Mouse (Mus musculus) forebrain, embryonic 11.5 days (tissue): ENCODE measurements around the gene Prkch. TPM values are rescaled to one million over a fixed set of nuclear protein-coding genes. Genes with fewer than 3 reads are reported as not detected.

Source experiments
- ATAC-seq: fragments of 200-750 bp; cut with Nextera tagmentation; replicated peaks from 2 replicates; pipeline ENCODE4 v1.8.0; 2017; ENCODE audit warnings: moderate TSS enrichment; ENCODE audit not compliant: low FRiP score
- DNase-seq: peaks from one replicate; pipeline ENCODE4 v3.0.0-alpha.2; 2017; ENCODE audit warnings: low spot score
- H3K27ac ChIP-seq: fragments of 300-500 bp; sonication (generic); 2 replicates; pipeline ENCODE4 v1.5.1; 2014; ENCODE audit warnings: low read depth, low read length
- H3K27me3 ChIP-seq: fragments of 300-500 bp; sonication (generic); 2 replicates; pipeline ENCODE4 v1.6.1; 2014; ENCODE audit warnings: mild to moderate bottlenecking, low read length, mixed read lengths; ENCODE audit not compliant: control insufficient read depth, insufficient read depth
- H3K36me3 ChIP-seq: fragments of 300-500 bp; sonication (generic); 2 replicates; pipeline ENCODE4 v1.6.1; 2014; ENCODE audit warnings: mild to moderate bottlenecking, low read length, moderate library complexity, mixed read lengths; ENCODE audit not compliant: control insufficient read depth, insufficient read depth
- H3K4me1 ChIP-seq: fragments of 300-500 bp; sonication (generic); replicated peaks from 2 replicates; pipeline ENCODE4 v1.6.1; 2014; ENCODE audit warnings: low read length, mixed read lengths; ENCODE audit not compliant: control insufficient read depth, insufficient read depth
- H3K4me2 ChIP-seq: fragments of 300-500 bp; sonication (generic); 2 replicates; pipeline ENCODE4 v1.6.1; 2014; ENCODE audit warnings: low read depth, mild to moderate bottlenecking, low read length, moderate library complexity, mixed read lengths; ENCODE audit not compliant: severe bottlenecking
- H3K4me3 ChIP-seq: fragments of 300-500 bp; sonication (generic); 2 replicates; pipeline ENCODE4 v1.5.1; 2014; ENCODE audit warnings: low read depth, low read length
- H3K9ac ChIP-seq: fragments of 300-500 bp; sonication (generic); 2 replicates; pipeline ENCODE4 v1.6.1; 2014; ENCODE audit warnings: low read length
- H3K9me3 ChIP-seq: fragments of 300-500 bp; sonication (generic); 2 replicates; pipeline ENCODE4 v1.6.1; 2016; ENCODE audit warnings: low read length, mixed read lengths; ENCODE audit not compliant: control insufficient read depth
- WGBS: fragments of 180-500 bp; shearing (Covaris S2); extraction: QIAGEN DNeasy Blood & Tissue Kit; methylation state at CpG from one replicate; pipeline ENCODE4 v1.1.7; 2014; 5-methylcytosine and 5-hydroxymethylcytosine counted together
- polyA plus RNA-seq: library from polyadenylated mRNA; unstranded; fragments of >200 nt; fragmentation: Nextera tagmentation; extraction: Ambion mirVana; gene quantifications from 2 replicates; pipeline ENCODE4 v1.2.1, GENCODE M21; 2014

The Prkch gene
- polyA plus RNA-seq, 1 experiment from 2014 or later, result 5.6 TPM

DNA sequence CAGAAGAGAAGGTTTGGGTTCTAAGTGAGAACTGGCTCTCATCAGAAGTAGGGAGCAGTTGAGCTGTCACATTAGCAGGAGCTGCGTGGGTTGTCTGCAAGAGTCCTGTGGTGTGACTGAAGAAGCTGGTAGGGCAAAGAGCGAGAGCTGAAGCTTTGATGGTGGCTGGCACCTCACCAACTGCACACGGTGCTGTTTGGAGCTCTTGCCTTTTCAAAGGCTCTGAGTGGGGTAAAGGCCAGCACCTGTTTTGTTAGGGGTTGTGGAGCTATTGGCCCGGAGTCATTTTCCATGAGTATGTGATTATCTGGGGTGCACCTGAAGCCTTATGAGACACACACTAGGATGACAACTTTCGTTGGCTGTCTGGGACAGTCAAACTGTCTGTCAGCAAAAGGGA, 113.8 kb downstream of the Prkch start:
- H3K4me1 ChIP-seq, result no peaks in the 10 kb centered on the region
- H3K27ac ChIP-seq, result no peak overlapping the region
- H3K36me3 ChIP-seq, result no peaks in the 10 kb centered on the region
- H3K9ac ChIP-seq, result no peak overlapping the region
- no peaks in the 10 kb centered on the region for H3K27me3 ChIP-seq
- no peak for ATAC-seq
- WGBS, result 86% methylated on average over 5 of the region's 5 CpGs
- H3K4me3 ChIP-seq, result no peak overlapping the region
- DNase-seq, result no peak
- no peaks in the 10 kb centered on the region for H3K9me3 ChIP-seq
- no peak overlapping the region for H3K4me2 ChIP-seq

DNA sequence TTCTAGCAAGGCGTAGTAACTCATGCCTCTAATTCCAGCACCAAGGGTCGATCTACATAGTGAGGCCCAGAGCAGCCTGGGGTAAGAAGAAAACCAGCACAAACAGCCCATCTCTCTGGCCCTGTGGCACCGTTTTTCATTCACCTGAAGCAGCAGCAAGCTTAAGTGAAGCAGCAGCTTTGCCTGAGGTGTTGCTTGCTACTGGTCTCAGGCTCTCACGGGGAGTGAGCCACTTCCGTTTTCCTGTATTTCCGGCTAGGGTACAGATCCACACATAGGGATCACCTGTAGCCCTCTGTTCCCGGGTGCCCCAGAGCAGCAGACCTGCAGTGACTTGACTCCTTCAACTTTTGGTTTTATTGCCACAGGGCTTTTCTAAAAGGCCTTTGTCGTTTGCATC, 114.2 kb downstream of the Prkch start:
- Histone ChIP-seq H3K36me3 (no peaks in the 10 kb centered on the region), H3K9ac (no peak overlapping the region), H3K4me1 (no peaks in the 10 kb centered on the region), H3K4me3 (no peak overlapping the region), H3K27me3 (no peaks in the 10 kb centered on the region), H3K27ac (no peak overlapping the region), H3K4me2 (no peak overlapping the region), H3K9me3 (no peaks in the 10 kb centered on the region)
- no peak for ATAC-seq
- no peak for DNase-seq
- 84% methylated on average over 8 of the region's 8 CpGs for WGBS

DNA sequence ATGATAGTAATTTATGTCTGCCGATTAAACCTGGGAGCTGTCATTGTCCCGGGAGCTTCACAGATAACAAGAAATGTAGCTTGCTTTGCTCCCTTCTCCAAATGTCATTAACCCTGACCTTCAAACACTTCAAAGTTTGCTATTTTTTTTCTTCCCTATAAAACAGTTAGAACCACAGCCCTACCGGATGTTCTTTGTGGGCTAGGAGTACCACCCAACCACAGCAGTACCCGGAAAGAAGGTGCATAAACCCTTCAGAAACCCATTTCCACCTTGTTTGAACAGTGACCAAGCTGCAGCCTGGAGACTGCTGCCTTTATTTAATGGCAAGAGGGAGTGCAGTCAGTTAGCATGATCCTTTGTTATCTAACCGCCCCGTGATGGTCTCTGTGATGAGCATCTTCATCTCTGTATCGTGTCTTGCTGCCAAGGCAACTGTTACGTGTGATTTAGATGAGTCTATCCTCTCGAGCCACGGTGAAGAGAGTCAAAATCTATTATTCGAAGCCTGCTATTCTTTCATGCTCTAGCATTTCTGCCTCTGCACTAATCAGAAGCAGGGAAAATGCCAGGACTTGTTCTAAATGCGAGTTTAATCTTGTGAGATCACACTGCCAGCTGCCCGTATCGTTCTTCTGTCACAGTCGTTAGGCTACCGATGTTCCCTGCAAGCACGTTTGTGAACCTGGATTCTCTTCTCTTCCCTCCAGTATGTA, 115.0 kb downstream of the Prkch start:
- no peaks in the 10 kb centered on the region for H3K9me3 ChIP-seq
- H3K27ac ChIP-seq, result no peak overlapping the region
- no peak for ATAC-seq
- H3K4me1 ChIP-seq, result no peaks in the 10 kb centered on the region
- H3K9ac ChIP-seq, result no peak overlapping the region
- H3K27me3 ChIP-seq, result no peaks in the 10 kb centered on the region
- H3K4me2 ChIP-seq, result no peak overlapping the region
- H3K4me3 ChIP-seq, result no peak overlapping the region
- 84% methylated on average over 17 of the region's 17 CpGs for WGBS
- no peaks in the 10 kb centered on the region for H3K36me3 ChIP-seq
- DNase-seq, result no peak

DNA sequence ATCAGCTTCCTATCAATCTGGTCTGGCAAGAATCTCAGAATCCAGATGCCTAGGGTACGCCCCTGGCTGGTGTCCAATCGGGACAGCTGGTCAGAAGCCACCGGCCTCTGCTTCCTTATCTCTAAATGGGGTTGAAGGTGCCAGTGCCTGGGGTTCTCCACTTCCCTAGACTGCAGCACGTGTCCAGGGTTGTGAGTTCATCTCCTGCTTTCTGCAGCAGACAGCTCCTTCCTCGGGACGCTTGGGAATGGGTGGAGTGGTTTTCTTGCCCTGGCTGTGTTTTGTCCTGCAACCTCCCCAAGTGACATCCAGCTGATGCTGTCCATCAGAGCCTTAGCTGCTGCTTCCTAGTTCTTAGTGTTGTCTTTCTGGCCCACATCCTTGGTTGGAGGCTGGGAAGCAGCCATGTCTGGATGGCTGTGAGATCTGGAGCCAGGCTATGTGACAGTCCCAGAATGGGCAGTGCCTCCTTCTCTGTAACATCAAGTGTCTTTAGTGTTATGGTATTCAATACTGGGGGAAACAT, 116.0 kb downstream of the Prkch start:
- ATAC-seq, result no peak
- no peak for DNase-seq
- WGBS, result 83% methylated on average over 6 of the region's 6 CpGs

DNA sequence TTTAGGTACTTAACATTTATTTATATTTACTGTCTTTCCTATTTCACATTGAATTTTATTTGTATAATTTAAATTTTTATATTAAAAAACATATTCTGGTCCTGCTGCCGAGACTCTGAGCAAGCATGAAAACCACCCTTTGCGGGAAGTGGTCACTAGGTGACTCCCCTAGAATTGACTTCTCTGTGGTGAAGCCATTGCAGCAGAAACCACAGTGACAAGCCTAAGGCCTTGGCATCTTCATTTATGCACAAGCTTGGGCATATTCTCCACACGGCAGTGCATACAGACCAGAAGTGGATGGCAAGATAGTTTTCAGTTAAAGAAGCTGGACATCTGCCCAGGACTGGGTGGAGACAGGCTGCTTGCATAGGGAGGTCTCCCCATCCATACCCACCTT, 117.4 kb downstream of the Prkch start:
- H3K36me3 ChIP-seq, result no peaks in the 10 kb centered on the region
- DNase-seq (no peak), ATAC-seq (no peak)
- no peak overlapping the region for H3K4me3 ChIP-seq
- H3K9ac ChIP-seq, result no peak overlapping the region
- H3K27me3 ChIP-seq, result no peaks in the 10 kb centered on the region
- H3K4me2 ChIP-seq, result no peak overlapping the region
- no peaks in the 10 kb centered on the region for H3K9me3 ChIP-seq
- WGBS, result 89% methylated on average over 3 of the region's 3 CpGs
- H3K27ac ChIP-seq, result no peak overlapping the region
- H3K4me1 ChIP-seq, result no peaks in the 10 kb centered on the region

More for the DNA sequence above, 116.0 kb downstream of the Prkch start:
- no peaks in the 10 kb centered on the region for H3K27me3 ChIP-seq
- no peak overlapping the region for H3K27ac ChIP-seq
- no peaks in the 10 kb centered on the region for H3K4me1 ChIP-seq
- H3K9me3 ChIP-seq, result no peaks in the 10 kb centered on the region
- H3K9ac ChIP-seq, result no peak overlapping the region
- H3K4me3 ChIP-seq, result no peak overlapping the region
- H3K4me2 ChIP-seq, result no peak overlapping the region
- H3K36me3 ChIP-seq, result no peaks in the 10 kb centered on the region

DNA sequence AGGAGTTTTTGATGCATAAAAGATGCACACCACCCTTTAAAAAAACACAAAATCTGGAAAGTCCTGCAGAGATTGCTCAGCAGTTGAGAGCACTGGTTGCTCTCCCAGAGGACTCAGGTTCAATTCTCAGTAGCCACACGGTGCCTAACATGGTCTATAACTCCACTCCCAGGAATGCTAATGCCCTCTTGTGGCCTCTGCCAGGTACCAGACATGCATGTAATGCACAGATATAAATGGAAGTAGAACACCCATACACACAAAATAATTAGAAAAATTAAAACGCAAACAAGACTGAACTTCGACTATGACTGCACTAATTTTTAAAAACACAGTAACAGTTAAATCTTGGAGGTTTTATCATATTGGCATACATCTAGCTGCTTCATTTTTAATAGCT, 119.8 kb downstream of the Prkch start:
- WGBS, result 83% methylated on average over 3 of the region's 3 CpGs
- H3K9ac ChIP-seq, result no peak overlapping the region
- ATAC-seq, result no peak
- H3K27me3 ChIP-seq, result no peaks in the 10 kb centered on the region
- no peak for DNase-seq
- no peak overlapping the region for H3K27ac ChIP-seq
- H3K4me1 ChIP-seq, result no peaks in the 10 kb centered on the region
- H3K36me3 ChIP-seq, result no peaks in the 10 kb centered on the region
- H3K9me3 ChIP-seq, result no peaks in the 10 kb centered on the region
- no peak overlapping the region for H3K4me3 ChIP-seq
- H3K4me2 ChIP-seq, result no peak overlapping the region

DNA sequence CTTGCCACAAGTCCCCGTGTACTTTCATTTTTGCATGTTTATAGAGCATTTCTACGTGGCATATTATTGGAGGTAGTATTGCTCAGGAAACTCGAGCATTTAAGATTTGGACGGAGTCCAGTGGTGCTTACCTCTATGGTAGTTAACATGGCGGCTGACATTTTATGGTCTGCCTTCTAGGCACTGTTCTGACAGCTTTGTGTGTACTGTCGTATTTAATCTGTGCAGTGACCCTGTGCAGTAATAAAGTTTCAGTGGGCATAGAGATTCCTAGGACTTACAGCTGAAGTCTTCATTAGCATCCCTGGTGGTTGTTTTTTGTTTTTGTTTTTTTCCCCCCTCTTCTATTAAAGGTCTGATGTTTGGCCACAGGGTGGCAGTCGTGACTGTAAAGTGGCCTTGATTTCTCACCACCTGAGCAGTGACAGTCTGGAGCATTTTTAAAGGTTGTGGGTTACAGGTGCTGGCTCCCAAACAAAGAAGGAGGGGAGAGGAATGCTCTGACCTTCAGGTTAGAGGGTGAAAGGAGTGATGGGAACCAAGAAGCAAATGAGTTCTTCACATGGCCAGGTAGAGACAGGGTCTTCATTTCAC, 120.6 kb downstream of the Prkch start:
- no peaks in the 10 kb centered on the region for H3K27me3 ChIP-seq
- H3K36me3 ChIP-seq, result no peaks in the 10 kb centered on the region
- no peaks in the 10 kb centered on the region for H3K9me3 ChIP-seq
- ATAC-seq, result no peak
- peak; percentile 56 for DNase-seq
- no peak overlapping the region for H3K4me2 ChIP-seq
- no peaks in the 10 kb centered on the region for H3K4me1 ChIP-seq
- whole genome bisulfite sequencing, result 51% methylated on average over 7 of the region's 7 CpGs
- no peak overlapping the region for H3K4me3 ChIP-seq
- H3K27ac ChIP-seq, result no peak overlapping the region
- no peak overlapping the region for H3K9ac ChIP-seq

DNA sequence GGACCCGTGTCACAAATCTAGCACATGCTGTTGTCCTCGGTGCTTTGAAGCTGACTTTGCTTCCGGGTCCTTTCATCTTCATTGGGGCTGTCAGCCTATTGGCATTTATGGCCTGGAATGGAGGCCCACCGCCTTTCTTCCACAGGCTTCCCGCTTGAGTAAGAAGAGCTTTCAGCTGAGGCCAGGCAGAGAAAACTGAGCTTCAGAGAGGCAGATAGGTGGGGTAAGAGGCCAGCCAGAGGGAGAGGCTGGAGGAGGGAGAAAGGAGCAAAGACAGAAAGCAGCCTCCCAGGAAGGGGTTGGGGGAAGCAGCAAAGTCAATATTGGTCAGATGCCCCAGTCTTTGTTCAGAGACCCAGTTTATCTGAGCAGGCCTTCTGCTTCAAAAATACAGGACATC, 123.9 kb downstream of the Prkch start:
- Histone ChIP-seq H3K9ac (no peak overlapping the region), H3K9me3 (no peaks in the 10 kb centered on the region), H3K4me1 (no peaks in the 10 kb centered on the region), H3K4me2 (no peak overlapping the region), H3K27me3 (no peaks in the 10 kb centered on the region), H3K27ac (no peak overlapping the region), H3K4me3 (no peak overlapping the region), H3K36me3 (no peaks in the 10 kb centered on the region)
- WGBS, result 68% methylated on average over 5 of the region's 5 CpGs
- ATAC-seq (no peak), DNase-seq (no peak)

DNA sequence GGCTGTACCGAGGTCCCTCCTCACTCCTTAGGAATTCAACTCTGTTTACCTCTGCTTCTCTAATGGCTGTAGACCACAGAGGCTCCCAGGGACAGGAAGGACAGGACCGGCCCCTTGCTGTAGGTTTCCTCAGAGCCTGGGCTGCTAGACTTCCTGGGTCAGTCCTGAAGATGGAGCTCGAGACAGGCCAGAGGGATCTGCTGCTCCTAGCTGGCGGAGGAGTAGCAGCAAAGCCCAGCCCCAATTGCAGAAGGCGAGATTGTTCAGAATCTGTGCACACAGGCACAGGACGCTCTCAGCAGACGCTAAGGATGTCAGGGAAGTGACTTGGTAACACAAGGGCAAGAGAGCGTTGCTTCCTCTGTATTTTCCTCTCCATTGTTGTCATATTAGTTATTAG, 124.3 kb downstream of the Prkch start:
- no peak overlapping the region for H3K9ac ChIP-seq
- WGBS, result 40% methylated on average over 8 of the region's 8 CpGs
- H3K36me3 ChIP-seq, result no peaks in the 10 kb centered on the region
- H3K27ac ChIP-seq, result no peak overlapping the region
- H3K4me1 ChIP-seq, result no peaks in the 10 kb centered on the region
- H3K9me3 ChIP-seq, result no peaks in the 10 kb centered on the region
- ATAC-seq (no peak), DNase-seq (peak; percentile 62)
- H3K27me3 ChIP-seq, result no peaks in the 10 kb centered on the region
- H3K4me3 ChIP-seq, result no peak overlapping the region
- H3K4me2 ChIP-seq, result no peak overlapping the region
